Mouse (Mus musculus) lung, postnatal 0 days (tissue): ENCODE data around the gene 1700029I15Rik.

Experiments
- CTCF ChIP-seq: IDR thresholded peaks from 2 replicates; pipeline ENCODE4 v1.5.1; 2016; ENCODE audit warnings: antibody characterized with exemption, mild to moderate bottlenecking
- EP300 ChIP-seq: IDR thresholded peaks from 2 replicates; pipeline ENCODE4 v1.6.1; 2016; ENCODE audit warnings: antibody characterized with exemption, mild to moderate bottlenecking, control low read depth

GRCm38 (mm10) chr2:92380495-92381050 lies 1.8 kb upstream of the 1700029I15Rik start:
- TF ChIP-seq CTCF: no peak
- no peak for TF ChIP-seq EP300
